Mouse (Mus musculus): ENCODE measurements around the gene Cdkn1a. TPM values are rescaled to one million over a fixed set of nuclear protein-coding genes. Genes with fewer than 3 reads are reported as not detected.
"Not testable (repeated sequence)": the region's sequence is repeated elsewhere in the genome, so short reads cannot be mapped to it uniquely, and the experiment has no call there.

Gene Cdkn1a
- total RNA-seq, 2 experiments from 2014 or later = 32.6 to 103 TPM

DNA sequence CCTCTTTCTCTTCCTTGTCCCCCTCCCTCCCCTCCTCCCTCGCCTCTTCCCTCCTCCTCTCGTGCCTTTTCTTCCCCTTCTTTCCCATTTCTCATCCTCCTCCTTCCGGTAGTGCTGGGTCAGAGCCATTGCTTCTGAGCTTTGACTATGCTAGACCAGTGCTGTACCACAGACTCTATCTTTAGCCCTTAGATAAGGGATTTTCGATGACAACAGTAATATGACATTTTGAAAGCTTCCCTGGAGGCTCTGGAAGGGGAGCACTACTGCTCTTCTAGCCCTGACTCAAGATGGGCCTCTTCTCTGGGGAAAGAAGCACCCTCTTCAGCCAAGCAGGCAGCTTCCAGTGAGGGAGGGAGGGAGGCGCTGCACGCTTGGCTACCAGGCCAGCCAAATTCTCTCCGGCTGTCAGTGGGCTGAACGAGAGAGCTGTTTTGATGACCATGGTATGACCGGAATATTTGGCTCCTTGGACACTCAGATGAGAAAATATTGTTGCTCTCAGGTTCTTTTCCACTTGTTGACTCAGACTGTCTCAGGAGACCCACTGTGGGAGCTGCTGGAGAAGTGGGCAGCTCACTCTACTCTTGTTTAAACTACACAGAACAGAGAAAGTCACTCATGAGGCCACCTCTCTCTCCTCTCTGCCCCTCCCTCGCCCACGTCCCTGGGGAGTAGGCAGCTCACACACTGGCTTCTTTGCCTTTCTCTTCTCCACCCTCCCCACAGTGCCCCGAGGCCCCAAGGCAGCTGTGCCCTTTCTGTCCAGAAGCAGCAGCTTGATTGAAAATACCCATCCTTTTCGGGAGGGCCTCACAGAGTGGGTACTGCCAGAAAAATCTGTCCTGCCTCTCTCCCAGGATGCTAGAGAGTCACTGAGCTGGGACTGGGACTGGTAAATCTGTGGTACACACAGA, 28.4 kb upstream of the Cdkn1a start:
- Histone ChIP-seq H3K4me3 (peak overlapping the region; percentile 26), H3K27ac (peak overlapping the region; percentile 69)
- peak; percentile 75 for DNase-seq
- TF ChIP-seq CTCF (IDR thresholded peaks at IDR 0.05) = no peak; the same call in 1 of the 2 replicates
- intact Hi-C loops (cut with DNase I) = no loop called here

DNA sequence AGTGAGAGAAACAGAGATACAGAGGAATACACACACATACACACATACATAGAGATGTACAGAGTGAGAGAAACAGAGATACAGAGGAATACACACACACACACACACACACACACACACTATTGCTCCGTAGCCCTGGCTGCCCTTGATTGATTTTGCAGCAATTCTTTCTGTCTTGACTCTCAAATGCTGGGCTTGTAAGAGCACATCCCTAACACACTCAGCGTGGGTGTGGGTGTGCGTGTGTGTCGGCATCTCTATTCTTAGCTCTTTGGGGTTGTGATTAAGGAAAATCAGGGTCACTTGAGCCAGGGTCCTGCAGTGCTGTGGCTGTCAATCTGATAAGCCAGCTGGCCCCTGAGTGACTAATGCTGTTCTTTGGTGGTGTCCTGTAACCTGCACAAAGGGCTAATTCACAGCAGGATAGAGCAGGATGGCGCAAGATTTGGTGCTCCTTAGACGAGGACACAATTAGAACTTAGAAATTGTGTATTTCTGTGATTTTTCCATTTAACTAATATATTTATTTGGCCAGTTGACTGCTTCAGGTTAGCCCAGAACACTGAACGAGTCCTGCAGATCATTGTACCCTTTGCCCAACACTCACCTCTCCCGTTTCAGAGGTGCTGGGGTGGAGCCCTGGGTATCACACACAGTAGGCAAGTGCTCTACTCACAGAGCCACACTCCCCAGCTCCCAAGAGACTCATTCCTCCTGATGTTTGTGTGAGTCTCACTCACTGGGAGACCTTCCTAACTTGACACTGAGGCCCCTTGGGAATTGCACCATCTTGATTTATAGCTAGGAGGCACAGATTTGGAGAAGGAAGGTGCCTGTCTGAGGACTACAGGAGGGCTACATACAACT, 27.4 kb upstream of the Cdkn1a start:
- DNase-seq = no peak
- H3K4me3 ChIP-seq = no peak overlapping the region
- intact Hi-C loops (cut with DNase I) = no loop called here
- peak overlapping the region; percentile 69 for H3K27ac ChIP-seq
- TF ChIP-seq CTCF (IDR thresholded peaks at IDR 0.05) = no peak

DNA sequence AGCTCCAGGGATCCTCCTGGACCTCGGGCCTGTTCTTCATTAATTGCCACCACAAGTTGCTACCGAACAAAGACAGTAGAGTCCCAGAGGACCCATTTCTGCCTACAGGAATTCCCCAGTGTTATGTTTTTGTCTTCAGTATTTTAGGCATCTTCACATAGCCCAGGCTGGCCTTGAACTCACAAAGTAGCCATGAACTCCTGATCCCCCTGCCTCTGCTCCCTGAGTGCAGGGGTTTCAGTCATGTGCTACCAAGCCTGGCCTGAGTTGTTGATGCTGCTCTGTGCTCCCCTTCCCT, 26.8 kb upstream of the Cdkn1a start:
- intact Hi-C loops (cut with DNase I) = no loop called here
- no peak for DNase-seq

DNA sequence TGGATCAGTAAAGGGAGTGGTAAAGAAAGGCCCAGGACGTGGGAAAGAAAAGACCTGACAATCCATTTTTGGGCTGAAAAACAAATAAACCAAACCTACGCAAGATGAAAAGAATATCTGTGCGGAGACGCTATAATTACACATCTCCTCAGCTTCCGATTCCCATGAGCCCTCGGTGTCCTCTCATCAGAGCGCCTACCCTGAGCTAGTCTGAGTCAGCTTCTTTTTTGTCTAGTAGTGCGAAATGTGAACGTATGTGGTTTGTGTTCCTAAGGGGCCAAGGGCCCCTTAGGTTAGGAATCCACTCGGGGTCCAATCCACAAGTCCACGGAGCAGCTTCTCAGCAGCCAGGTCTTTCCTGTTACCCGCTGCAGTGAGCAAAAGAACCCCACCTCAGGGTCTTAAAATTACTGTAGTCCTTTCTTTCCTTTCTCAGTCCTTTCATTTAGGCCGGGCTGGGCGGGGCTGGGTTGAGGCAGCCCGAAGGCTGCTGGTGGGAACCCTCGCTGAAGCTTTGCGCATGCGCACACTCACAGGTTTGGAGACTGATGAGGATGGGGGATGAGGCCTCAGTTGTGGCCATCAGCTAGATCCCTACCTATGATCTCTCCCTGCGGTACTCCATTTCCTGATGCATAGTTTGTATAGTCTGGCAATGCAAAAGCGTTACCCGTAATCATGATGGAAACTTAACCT, 25.4 kb upstream of the Cdkn1a start:
- no peak overlapping the region for H3K4me3 ChIP-seq
- TF ChIP-seq CTCF (IDR thresholded peaks at IDR 0.05) = no peak

More for the DNA sequence above, 26.8 kb upstream of the Cdkn1a start:
- Histone ChIP-seq H3K4me3 (no peak overlapping the region), H3K27ac (no peak overlapping the region)
- no peak for TF ChIP-seq CTCF (IDR thresholded peaks at IDR 0.05)

DNA sequence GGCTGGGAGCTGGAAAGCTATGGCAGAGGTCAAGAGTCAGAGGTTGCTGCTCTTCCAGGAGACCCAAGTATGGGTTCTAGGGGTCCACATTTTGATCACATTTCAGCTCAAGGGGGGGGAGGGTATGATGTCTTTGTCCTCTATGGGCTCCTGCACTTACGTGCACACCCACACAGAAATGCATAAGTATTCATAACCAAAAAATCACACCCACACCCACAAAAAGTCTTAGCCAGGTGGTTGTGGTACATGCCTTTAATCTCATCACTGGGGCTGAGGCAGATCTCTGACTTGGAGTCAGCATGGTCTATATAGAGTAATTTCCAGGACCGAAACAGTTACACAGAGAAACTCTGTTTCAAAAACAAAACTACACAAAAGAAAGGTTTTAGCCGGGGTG, 24.8 kb upstream of the Cdkn1a start:
- DNase-seq = no peak
- Histone ChIP-seq H3K4me3 (no peak overlapping the region), H3K27ac (no peak overlapping the region)
- no peak for TF ChIP-seq CTCF (IDR thresholded peaks at IDR 0.05)
- intact Hi-C loops (cut with DNase I) = no loop called here

More for the DNA sequence above, 25.4 kb upstream of the Cdkn1a start:
- H3K27ac ChIP-seq = no peak overlapping the region
- DNase-seq = no peak
- intact Hi-C loops (cut with DNase I) = no loop called here

DNA sequence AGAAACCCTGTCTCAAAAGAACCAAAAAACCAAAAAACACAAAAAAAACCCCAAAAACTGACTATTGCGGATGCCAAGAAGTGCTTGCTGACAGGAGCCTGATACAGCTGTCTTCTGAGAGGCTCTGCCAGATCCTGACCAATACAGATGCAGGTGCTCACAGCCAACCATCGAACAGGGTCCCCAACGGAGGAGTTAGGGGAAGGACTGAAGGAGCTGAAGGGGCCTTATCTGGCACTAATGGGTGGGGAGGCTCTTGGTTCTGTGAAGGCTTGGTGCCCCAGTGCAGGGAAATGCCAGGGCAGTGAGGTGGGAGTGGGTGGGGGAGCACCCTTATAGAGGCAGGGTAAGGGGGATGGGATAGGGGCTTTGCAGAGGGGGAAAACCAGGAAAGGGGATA, 23.4 kb upstream of the Cdkn1a start:
- intact Hi-C loops (cut with DNase I); H3K4me3 ChIP-seq; H3K27ac ChIP-seq; DNase-seq: not testable (repeated sequence)

DNA sequence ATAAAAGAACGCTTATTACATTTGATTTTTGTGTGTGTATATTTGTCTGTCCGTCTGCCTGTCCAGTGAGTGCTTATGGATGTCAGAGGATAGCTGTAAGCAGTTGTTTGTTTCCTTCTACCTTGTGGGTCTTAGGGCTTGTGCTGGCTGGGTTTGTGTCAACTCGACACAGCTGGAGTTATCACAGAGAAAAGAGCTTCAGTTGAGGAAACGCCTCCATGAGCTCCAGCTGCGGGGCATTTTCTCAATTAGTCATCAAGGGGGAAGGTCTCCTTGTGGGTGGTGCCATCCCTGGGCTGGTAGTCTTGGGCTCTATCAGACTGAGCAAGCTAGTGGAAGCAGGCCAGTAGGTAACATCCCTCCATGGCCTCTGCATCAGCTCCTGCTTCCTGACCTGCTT, 22.9 kb upstream of the Cdkn1a start:
- no peak for DNase-seq
- Histone ChIP-seq H3K4me3 (no peak overlapping the region), H3K27ac (no peak overlapping the region)
- no peak for TF ChIP-seq CTCF (IDR thresholded peaks at IDR 0.05)
- intact Hi-C loops (cut with DNase I) = no loop called here

DNA sequence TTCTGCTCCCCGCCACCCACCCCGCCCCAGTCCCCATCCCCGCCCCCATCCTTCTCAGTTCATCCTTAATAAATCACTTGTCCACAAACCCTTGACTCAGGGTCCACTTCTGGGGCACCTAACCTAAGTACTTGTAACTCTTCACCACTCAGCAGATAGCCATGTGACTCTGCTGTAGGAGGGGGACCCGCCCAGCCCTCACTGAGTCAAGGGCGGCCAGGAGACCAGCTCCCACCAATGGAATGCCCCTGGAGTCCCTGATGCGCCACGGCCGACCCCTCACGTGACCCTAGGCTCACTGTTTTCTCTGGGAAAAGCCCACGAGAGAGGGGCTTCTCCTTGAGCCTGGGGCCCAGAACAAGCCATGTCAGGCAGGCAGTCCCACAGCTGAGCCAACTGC, 21.7 kb upstream of the Cdkn1a start:
- H3K4me3 ChIP-seq = no peak overlapping the region

DNA sequence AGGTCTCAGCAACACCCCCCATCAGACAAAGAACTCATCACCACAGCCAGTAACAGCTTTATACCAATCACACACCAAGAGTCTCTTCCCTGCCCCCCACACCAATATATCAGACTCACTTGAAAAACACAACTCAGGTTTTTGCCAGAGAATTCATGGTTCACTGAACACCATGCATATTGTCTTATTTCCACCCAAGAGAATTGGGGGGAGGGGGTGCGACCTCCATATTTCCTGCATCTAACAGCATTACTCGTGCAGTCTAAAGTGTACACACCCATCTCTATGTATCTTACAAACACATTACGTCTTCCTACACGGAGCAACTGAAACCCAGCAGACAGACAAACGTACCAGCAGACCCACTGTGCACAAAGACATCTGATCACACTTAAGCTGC, 19.0 kb upstream of the Cdkn1a start:
- no peak overlapping the region for H3K27ac ChIP-seq
- intact Hi-C loops (cut with DNase I) = no loop called here

More for the DNA sequence above, 21.7 kb upstream of the Cdkn1a start:
- no peak for TF ChIP-seq CTCF (IDR thresholded peaks at IDR 0.05)
- intact Hi-C loops (cut with DNase I) = no loop called here
- H3K27ac ChIP-seq = no peak overlapping the region
- DNase-seq = no peak

DNA sequence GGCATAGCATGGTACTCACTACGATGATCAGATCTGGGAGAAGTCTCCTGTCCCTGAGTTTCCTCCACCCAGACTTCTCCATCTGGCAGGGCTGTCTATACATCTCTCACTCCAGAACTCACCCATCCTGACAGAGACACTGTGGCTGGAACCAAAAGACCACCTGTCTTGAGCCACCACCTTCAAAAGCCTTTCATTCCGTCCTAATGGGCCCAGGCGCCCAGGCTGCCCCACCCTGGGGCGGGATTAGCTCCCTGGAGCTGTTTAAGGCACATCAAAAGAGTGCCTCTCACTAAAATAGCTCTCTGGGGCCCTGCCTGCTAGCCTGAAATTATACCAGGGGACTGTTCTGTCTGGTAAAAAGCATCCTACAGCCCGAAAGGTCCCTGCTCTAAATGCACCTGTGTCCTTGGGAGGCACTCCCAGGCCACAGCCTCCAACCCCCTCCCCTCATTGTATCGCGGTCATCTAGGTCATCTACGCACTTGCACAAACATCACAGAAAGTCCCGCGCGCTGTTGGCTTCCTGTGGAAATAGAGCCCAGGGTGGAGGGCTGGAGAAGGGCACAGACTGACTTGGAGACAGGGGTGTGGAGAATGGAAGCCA, 18.0 kb upstream of the Cdkn1a start:
- H3K4me3 ChIP-seq = peak overlapping the region; percentile 19; the same call in 1 of the 2 replicates
- TF ChIP-seq CTCF (IDR thresholded peaks at IDR 0.05) = no peak
- intact Hi-C loops (cut with DNase I) = no loop called here
- peak overlapping the region; percentile 64 for H3K27ac ChIP-seq
- no peak for DNase-seq

More for the DNA sequence above, 19.0 kb upstream of the Cdkn1a start:
- no peak for TF ChIP-seq CTCF (IDR thresholded peaks at IDR 0.05)
- no peak overlapping the region for H3K4me3 ChIP-seq
- DNase-seq = no peak

DNA sequence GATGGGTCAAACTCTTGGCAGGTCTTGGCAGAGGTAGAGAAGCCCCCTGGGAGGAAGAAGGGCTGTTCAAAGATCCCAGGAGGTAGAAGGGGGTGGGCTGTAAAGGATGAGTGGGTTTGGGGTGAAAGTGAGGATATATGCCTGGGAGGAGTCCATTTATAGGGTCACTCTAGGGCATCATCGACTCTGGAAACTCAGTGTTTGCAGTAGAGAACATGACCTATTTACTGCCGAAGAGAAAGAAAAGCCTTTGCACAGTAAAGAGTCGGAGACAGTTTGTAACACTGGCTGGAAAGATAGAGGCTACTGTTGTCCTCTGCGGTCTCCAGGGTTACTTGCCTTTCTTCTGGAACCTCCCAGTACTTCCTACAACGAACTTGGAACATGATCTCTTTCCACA, 17.5 kb upstream of the Cdkn1a start:
- intact Hi-C loops (cut with DNase I) = no loop called here
- peak overlapping the region; percentile 64 for H3K27ac ChIP-seq

DNA sequence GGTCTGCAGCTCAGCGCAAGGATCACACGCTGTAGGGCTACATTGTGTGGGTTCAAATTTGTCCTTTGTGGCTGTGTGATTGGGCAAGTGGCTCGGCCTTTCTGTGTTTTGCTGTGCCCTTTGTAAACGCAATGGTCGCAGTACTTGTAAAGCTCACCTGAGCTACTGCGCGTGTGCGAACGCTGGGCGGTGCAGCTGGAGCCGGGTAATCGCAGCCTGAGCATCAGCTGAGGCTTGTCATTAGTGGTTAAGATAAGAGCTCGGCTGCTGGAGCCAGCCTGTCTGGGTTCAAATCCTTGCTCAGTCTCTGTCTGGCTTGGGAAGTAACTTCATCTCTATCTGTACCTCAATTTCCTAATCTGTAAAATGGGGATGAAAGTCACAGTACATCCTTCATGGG, 16.7 kb upstream of the Cdkn1a start:
- no peak overlapping the region for H3K27ac ChIP-seq
- no peak for TF ChIP-seq CTCF (IDR thresholded peaks at IDR 0.05)
- no peak for DNase-seq
- intact Hi-C loops (cut with DNase I) = no loop called here
- H3K4me3 ChIP-seq = no peak overlapping the region

More for the DNA sequence above, 17.5 kb upstream of the Cdkn1a start:
- no peak for DNase-seq
- peak overlapping the region; percentile 19; the same call in 1 of the 2 replicates for H3K4me3 ChIP-seq
- no peak for TF ChIP-seq CTCF (IDR thresholded peaks at IDR 0.05)
